Mouse (Mus musculus) bone marrow, adult 2 months (tissue): ENCODE data around the gene Ovgp1.

Experiments used
- CTCF ChIP-seq: fragments of 200-500 bp; IDR thresholded peaks from 2 replicates; pipeline ENCODE4 v1.5.1; 2011; ENCODE audit warnings: low read length, control low read depth; ENCODE audit not compliant: control insufficient read depth, insufficient read depth
- POLR2A ChIP-seq: fragments of 200-500 bp; IDR thresholded peaks from 2 replicates; pipeline ENCODE4 v1.6.1; 2011; ENCODE audit warnings: low read depth, mild to moderate bottlenecking, control low read depth, low read length, borderline replicate concordance; ENCODE audit not compliant: control insufficient read depth

DNA sequence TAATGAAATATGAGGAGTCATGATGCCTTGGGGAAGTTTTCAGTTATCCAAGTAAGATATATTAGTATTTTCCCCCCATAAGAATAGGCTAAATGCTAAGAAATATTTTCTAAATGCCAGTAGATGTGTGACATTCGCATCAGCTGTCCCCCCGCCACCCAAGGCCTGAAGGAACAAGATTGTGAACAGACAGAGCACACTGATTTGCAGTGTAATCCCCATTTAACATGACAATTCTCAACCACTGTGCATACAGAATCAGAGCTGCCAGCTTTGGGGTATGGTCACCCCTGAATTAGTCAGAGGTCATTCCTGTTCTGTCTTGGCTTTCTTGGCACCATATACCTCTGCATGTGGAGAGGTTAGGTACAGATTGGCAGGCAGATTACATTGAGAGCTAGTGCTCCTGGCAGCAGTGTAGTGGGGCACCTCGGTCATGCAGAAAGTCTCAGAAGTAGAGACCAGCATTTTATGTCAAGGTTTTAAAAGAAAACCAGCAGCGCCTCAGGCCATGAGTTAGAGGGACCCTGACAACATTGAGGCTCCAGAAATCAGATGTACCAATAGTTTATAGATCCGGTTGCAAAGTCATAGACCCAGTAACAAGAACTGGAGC is 1.6 kb upstream of the Ovgp1 start:
- TF ChIP-seq POLR2A (no peak), CTCF (no peak)
